Mouse (Mus musculus) urinary bladder, postnatal 25 days (tissue): ENCODE results near the gene Kansl1.
A peak's percentile ranks its signal among the peaks of the same experiment; 100 is the strongest.

Source experiments
- DNase-seq: peaks from one replicate; pipeline ENCODE4 v3.0.0; 2022; ENCODE audit warnings: low spot score

The Kansl1 gene

DNA sequence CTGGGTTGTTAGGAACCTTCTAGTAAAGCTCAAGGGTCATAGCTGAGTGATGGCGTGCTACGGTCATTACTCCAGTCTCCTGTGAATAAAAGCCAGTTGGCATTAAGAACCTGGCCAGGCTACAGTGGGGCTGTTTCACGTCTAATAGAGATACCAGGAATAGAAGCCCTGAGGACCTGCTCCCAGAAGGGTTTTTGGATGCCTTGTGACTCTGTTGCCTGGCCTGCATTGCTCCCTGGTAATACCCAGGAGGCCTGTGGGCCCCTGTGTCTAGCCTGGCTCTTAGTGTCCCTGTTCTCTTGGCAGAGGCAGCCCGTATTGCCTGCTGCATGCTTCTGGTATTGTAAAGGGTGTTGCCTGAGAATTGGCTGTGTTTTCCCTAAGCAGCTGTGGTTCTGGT lies 161.5 kb downstream of the Kansl1 start:
- DNase-seq, result no peak

DNA sequence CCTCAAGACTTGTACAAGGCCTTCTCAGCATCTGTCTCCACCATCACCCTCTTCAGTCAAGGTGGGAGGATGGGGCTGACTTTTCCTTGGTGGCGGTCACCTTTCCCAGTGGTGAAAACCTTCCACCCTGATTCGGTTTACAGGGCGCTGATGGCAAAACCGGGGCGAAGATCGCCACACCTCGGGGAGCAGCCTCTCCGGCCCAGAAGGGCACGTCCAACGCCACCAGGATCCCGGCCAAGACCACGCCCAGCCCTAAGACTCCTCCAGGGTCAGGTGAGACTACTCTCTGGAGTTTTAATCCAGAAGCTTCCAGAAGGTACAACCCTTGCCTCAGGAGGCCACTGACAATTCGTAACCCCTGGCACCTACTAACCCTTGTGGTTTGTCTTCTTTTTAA lies 162.2 kb downstream of the Kansl1 start:
- DNase-seq, result no peak

- no peak for DNase-seq
Measured at GRCm38 (mm10) chr11:104305711-104306110, 162.9 kb downstream of the Kansl1 start.

- no peak for DNase-seq
Measured at GRCm38 (mm10) chr11:104303088-104303960, 165.3 kb downstream of the Kansl1 start.

GRCm38 (mm10) chr11:104302628-104303027 lies 166.0 kb downstream of the Kansl1 start:
- no peak for DNase-seq

GRCm38 (mm10) chr11:104297671-104298070 lies 171.0 kb downstream of the Kansl1 start:
- DNase-seq, result no peak

- no peak for DNase-seq
Measured at GRCm38 (mm10) chr11:104295656-104296055, 173.0 kb downstream of the Kansl1 start.

- no peak for DNase-seq
Measured at GRCm38 (mm10) chr11:104295145-104295544, 173.5 kb downstream of the Kansl1 start.

DNA sequence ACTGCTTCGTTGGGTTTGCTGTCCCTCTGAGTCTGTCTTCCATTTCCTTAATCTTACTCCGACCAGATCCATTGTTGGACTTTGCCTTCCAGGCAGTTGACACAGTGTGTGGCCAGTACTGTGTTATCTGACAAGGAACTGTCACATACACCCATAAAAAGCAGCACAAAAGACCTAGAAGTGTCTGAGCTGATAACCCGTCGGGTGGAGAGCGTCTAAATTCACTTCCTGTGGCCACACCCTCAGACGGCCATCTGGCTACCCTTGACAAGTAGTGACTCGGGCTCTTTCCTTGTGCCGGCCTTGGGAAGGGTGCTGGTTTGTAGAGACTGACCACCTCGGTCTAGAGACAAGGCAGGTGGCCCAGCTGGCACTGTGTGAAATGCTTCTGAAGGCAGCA lies 175.4 kb downstream of the Kansl1 start:
- DNase-seq, result no peak

GRCm38 (mm10) chr11:104292443-104293220 lies 176.0 kb downstream of the Kansl1 start:
- DNase-seq, result no peak

GRCm38 (mm10) chr11:104289199-104290031 lies 179.2 kb downstream of the Kansl1 start:
- peak; percentile 60 for DNase-seq

- DNase-seq, result no peak
Measured at GRCm38 (mm10) chr11:104288835-104289198, 179.8 kb downstream of the Kansl1 start.

- no peak for DNase-seq
Measured at GRCm38 (mm10) chr11:104287113-104287512, 181.5 kb downstream of the Kansl1 start.
